Mouse (Mus musculus) G1E (cell line): ENCODE measurements around the gene Ints3.
A peak's percentile ranks its signal among the peaks of the same experiment; 100 is the strongest.

Experiments used
- CTCF ChIP-seq: IDR thresholded peaks from 2 replicates; pipeline ENCODE4 v1.5.1; 2012; ENCODE audit warnings: low read depth, low read length, inconsistent platforms, mixed read lengths
- GATA1 ChIP-seq: IDR thresholded peaks from 2 replicates; pipeline ENCODE4 v1.6.1; 2012; ENCODE audit warnings: borderline replicate concordance, low read length, inconsistent platforms, mixed read lengths
- POLR2AphosphoS5 ChIP-seq: IDR thresholded peaks from 2 replicates; pipeline ENCODE4 v1.6.1; 2012; ENCODE audit warnings: low read depth, low read length, inconsistent platforms; ENCODE audit not compliant: insufficient replicate concordance

DNA sequence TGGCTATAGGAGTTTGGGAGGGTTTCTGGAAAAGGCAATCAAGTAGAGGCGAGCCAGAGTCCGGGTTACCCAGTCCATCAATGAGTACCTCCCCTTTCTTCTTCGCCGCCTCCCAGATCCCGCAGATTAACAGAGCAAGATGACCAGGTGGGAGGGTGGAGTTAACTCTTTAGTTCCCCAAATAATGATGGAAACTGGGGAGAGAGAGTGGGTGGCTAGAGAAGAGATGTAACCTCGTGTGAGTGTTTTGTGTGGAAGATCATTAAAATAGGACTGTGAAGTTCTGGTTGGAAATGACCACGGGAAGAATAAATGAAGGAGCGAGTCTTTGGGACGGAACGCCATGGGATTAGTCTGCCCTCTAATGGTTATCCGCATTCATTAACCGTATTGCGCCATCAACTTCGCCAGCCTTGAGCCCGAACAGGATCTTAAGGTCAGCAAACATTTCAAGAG lies 32.9 kb upstream of the Ints3 start:
- TF ChIP-seq GATA1 = no peak
- peak; percentile 38; the same call in 1 of the 2 replicates for TF ChIP-seq CTCF
- TF ChIP-seq POLR2AphosphoS5 = no peak
